Mouse (Mus musculus) C2C12 (cell line): ENCODE data around the gene Utp6. TPM values are rescaled to one million over a fixed set of nuclear protein-coding genes. Genes with fewer than 3 reads are reported as not detected.

Source experiments
- H3K27me3 ChIP-seq: one replicate; pipeline ENCODE4 v1.6.1; 2011; ENCODE audit not compliant: control insufficient read depth, insufficient read depth, insufficient read length
- H3K36me3 ChIP-seq: one replicate; pipeline ENCODE4 v1.6.1; 2011; ENCODE audit not compliant: control insufficient read depth, insufficient read depth
- H3K4me3 ChIP-seq: one replicate; pipeline ENCODE4 v1.5.1; 2011; ENCODE audit warnings: mild to moderate bottlenecking, control low read depth; ENCODE audit not compliant: poor library complexity, insufficient read depth, severe bottlenecking
- H3K79me2 ChIP-seq: one replicate; pipeline ENCODE4 v1.6.1; 2011; ENCODE audit not compliant: control insufficient read depth, insufficient read depth
- H3K79me3 ChIP-seq: one replicate; pipeline ENCODE4 v1.6.1; 2011; ENCODE audit warnings: low read depth, control low read depth
- H3ac ChIP-seq: one replicate; pipeline ENCODE3; 2011; ENCODE audit warnings: low read depth; ENCODE audit not compliant: control insufficient read depth, insufficient read length
- CEBPB ChIP-seq: IDR thresholded peaks from one replicate; pipeline ENCODE4 v1.6.1; 2011; ENCODE audit warnings: low read depth, mild to moderate bottlenecking, control low read depth, moderate library complexity
- CTCF ChIP-seq: IDR thresholded peaks from one replicate; pipeline ENCODE4 v1.5.1; 2011; ENCODE audit not compliant: control insufficient read depth, insufficient read depth, insufficient read length
- FOSL1 ChIP-seq: IDR thresholded peaks from one replicate; pipeline ENCODE4 v1.8.0; 2011; ENCODE audit warnings: mild to moderate bottlenecking, low read length; ENCODE audit not compliant: poor library complexity, insufficient read depth, severe bottlenecking
- MAX ChIP-seq: IDR thresholded peaks from one replicate; pipeline ENCODE4 v1.6.1; 2011; ENCODE audit warnings: mild to moderate bottlenecking, control low read depth
- MYOD1 ChIP-seq: IDR thresholded peaks from one replicate; pipeline ENCODE4 v1.6.1; 2011; ENCODE audit warnings: low read depth; ENCODE audit not compliant: control insufficient read depth, insufficient read length
- MYOG ChIP-seq: IDR thresholded peaks from one replicate; pipeline ENCODE4 v1.6.1; 2011; ENCODE audit not compliant: control insufficient read depth, insufficient read length; ENCODE audit errors: extremely low read depth
- USF1 ChIP-seq: IDR thresholded peaks from one replicate; pipeline ENCODE4 v1.6.1; 2011; ENCODE audit warnings: low read depth, mild to moderate bottlenecking, control low read depth, moderate library complexity
- polyA plus RNA-seq: library from polyadenylated mRNA; unstranded; fragments of >200 nt; fragmentation: generic; extraction: Trizol; gene quantifications from one replicate; pipeline ENCODE4 v1.2.1, GENCODE M21; 2012; ENCODE audit warnings: missing spikeins

Gene Utp6
- polyA plus RNA-seq, 1 experiment, result 23.5 TPM

GRCm38 (mm10) chr11:79890822-79891221, 71.4 kb downstream of the Utp6 start:
- TF ChIP-seq MAX, result no peak
- TF ChIP-seq CTCF, result no peak
- H3K4me3 ChIP-seq, result no peak overlapping the region
- H3K79me3 ChIP-seq, result no peaks in the 10 kb centered on the region
- no peaks in the 10 kb centered on the region for H3K36me3 ChIP-seq
- no peaks in the 10 kb centered on the region for H3K27me3 ChIP-seq
- H3K79me2 ChIP-seq, result no peaks in the 10 kb centered on the region
- no peak overlapping the region for H3ac ChIP-seq

DNA sequence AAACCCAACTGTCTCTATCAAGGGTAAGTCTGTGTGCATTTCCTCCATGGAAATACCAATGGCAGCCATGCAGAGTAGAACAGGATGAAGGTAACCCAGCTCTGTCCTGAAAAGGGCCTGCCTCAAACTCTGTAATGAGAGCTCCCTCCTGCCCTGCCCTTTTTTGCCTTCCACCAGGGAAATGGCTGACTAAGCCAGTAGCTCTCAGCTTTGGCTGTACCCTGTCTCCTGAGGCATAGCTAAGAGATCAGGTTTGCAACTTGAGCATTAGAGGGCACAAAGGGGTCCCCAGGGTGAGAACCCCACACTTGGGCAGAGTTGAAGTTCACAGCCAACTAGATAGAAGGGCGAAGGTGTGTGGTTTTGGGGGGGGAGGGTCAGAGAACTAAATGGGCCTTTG, 75.2 kb downstream of the Utp6 start:
- no peaks in the 10 kb centered on the region for H3K27me3 ChIP-seq
- no peak overlapping the region for H3K4me3 ChIP-seq
- no peaks in the 10 kb centered on the region for H3K36me3 ChIP-seq
- no peak for TF ChIP-seq FOSL1
- TF ChIP-seq MYOD1, result no peak
- no peak for TF ChIP-seq MAX
- TF ChIP-seq CEBPB, result no peak
- TF ChIP-seq MYOG, result no peak
- no peak for TF ChIP-seq CTCF
- TF ChIP-seq USF1, result no peak
- no peaks in the 10 kb centered on the region for H3K79me3 ChIP-seq
- H3ac ChIP-seq, result no peak overlapping the region
- H3K79me2 ChIP-seq, result no peaks in the 10 kb centered on the region

- no peaks in the 10 kb centered on the region for H3K79me3 ChIP-seq
- H3K4me3 ChIP-seq, result no peak overlapping the region
- H3K27me3 ChIP-seq, result no peaks in the 10 kb centered on the region
- H3K79me2 ChIP-seq, result no peaks in the 10 kb centered on the region
- no peak overlapping the region for H3ac ChIP-seq
- no peak for TF ChIP-seq CTCF
- no peak for TF ChIP-seq USF1
- TF ChIP-seq FOSL1, result no peak
- no peak for TF ChIP-seq CEBPB
- no peak for TF ChIP-seq MAX
- no peak for TF ChIP-seq MYOD1
- TF ChIP-seq MYOG, result no peak
- no peaks in the 10 kb centered on the region for H3K36me3 ChIP-seq
These were observed 75.8 kb downstream of the Utp6 start for GRCm38 (mm10) chr11:79886395-79886794.

- no peaks in the 10 kb centered on the region for H3K27me3 ChIP-seq
These were observed 76.3 kb downstream of the Utp6 start for GRCm38 (mm10) chr11:79885713-79886393.

GRCm38 (mm10) chr11:79884784-79885183, 77.4 kb downstream of the Utp6 start:
- Histone ChIP-seq H3K27me3 (no peaks in the 10 kb centered on the region), H3K79me2 (no peaks in the 10 kb centered on the region), H3K36me3 (no peaks in the 10 kb centered on the region), H3ac (no peak overlapping the region), H3K79me3 (no peaks in the 10 kb centered on the region), H3K4me3 (no peak overlapping the region)
- TF ChIP-seq CTCF, result peak; percentile 14
- no peak for TF ChIP-seq USF1

More at GRCm38 (mm10) chr11:79885713-79886393, 76.3 kb downstream of the Utp6 start:
- Histone ChIP-seq H3ac (no peak overlapping the region), H3K36me3 (no peaks in the 10 kb centered on the region), H3K79me2 (no peaks in the 10 kb centered on the region), H3K79me3 (no peaks in the 10 kb centered on the region), H3K4me3 (no peak overlapping the region)
- TF ChIP-seq MAX (peak; percentile 46), CTCF (no peak), USF1 (no peak), MYOG (no peak), MYOD1 (peak; percentile 84), CEBPB (no peak), FOSL1 (no peak)

Other genes starting within 250 kb of the Utp6 start
- gene Suz12, start 30.7 kb upstream of the Utp6 start, polyA plus RNA-seq, result 11.4 TPM
- gene Crlf3, start 118.6 kb upstream of the Utp6 start, polyA plus RNA-seq, result 18.0 TPM
- 1.9 TPM for gene Atad5, start 127.0 kb upstream of the Utp6 start, polyA plus RNA-seq
- 11.5 TPM for gene Tefm, start 179.8 kb upstream of the Utp6 start, polyA plus RNA-seq
- 0.04 TPM for gene Adap2, start 191.7 kb upstream of the Utp6 start, polyA plus RNA-seq
- 3.6 TPM for gene Rnf135, start 221.5 kb upstream of the Utp6 start, polyA plus RNA-seq
- gene Rhot1, start 246.6 kb upstream of the Utp6 start, polyA plus RNA-seq, result 15.8 TPM